Mouse (Mus musculus) cerebellum, adult 2 months (tissue): ENCODE data around the gene P2rx1.

Experiments used
- CTCF ChIP-seq: fragments of 200-500 bp; IDR thresholded peaks from 2 replicates; pipeline ENCODE4 v1.5.1; 2011; ENCODE audit warnings: low read depth, mild to moderate bottlenecking, control low read depth, low read length, moderate library complexity, borderline replicate concordance; ENCODE audit not compliant: insufficient read depth
- POLR2A ChIP-seq: fragments of 200-500 bp; IDR thresholded peaks from 2 replicates; pipeline ENCODE4 v1.6.1; 2011; ENCODE audit warnings: low read length, control low read depth, borderline replicate concordance; ENCODE audit not compliant: insufficient read depth

- no peak for TF ChIP-seq POLR2A
- no peak for TF ChIP-seq CTCF
Measured at GRCm38 (mm10) chr11:73019147-73019795, 20.4 kb downstream of the P2rx1 start.
